In the genomic region with DNA sequence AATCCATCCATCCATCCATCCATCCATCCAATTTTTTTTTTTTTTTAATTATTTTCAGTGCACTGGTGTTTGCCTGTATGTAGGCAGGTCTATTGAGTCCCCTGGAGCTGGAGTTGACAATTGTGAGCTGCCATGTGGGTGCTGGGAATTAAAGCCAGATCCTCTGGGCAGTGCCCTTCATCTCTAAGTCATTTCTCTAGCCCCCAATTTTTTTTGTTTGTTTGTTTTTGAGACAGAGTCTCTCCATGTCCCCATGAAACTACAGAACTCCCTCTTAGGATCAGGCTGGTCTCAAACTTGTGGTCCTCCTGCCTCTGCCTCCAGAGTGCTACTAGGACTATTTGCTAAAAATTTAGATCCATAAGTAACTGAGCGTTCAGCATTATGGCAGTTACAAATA, we compare ENCODE assay signal across 10 mouse cellular contexts. TPM values are rescaled to one million over a fixed set of nuclear protein-coding genes. Genes with fewer than 3 reads are reported as not detected.
DNase-seq lines count a peak whose midpoint lies in the region; ATAC-seq and TF ChIP-seq lines count a peak whose summit lies in the region.
"Had no signal": no experiment of that assay in that cellular context is flagged by ENCODE, and none has a peak within 500 bp of the region (broad histone marks: within the 10 kb centered on the region; RNA-seq: fewer than 3 reads in every experiment).

No protein-coding gene starts in this region.

- TF ChIP-seq POLR2A in olfactory bulb, adult 2 months (IDR thresholded peaks at IDR 0.05; ENCODE audit: insufficient read depth, low read depth, low read length) = no peak

- peak overlapping the region; percentile 50; the same call in 1 of the 2 replicates for H3K4me2 ChIP-seq in forebrain, embryonic 15.5 days (replicated peaks)
- H3K4me2 ChIP-seq in limb, embryonic 13.5 days (replicated peaks) = peak overlapping the region; percentile 66

- DNase-seq in layer of hippocampus, adult 2 months (ENCODE audit: low spot score in 2 of 2) = no peak
- DNase-seq in layer of hippocampus, postnatal 10 days (ENCODE audit: low spot score in 2 of 2) = no peak
- DNase-seq in retina, postnatal 1 day = no peak
- no peak for DNase-seq in spleen, postnatal 14 days (ENCODE audit: low spot score in 2 of 2)

- ATAC-seq in forebrain, embryonic 15.5 days (replicated peaks) = no peak
- no peak for ATAC-seq in limb, embryonic 13.5 days (ENCODE audit: low FRiP score, low read depth)
- no peak for ATAC-seq in erythroid progenitor cell, adult 5-6 weeks (replicated peaks; ENCODE audit: low FRiP score, poor library complexity, severe bottlenecking)

- no peaks in the 10 kb centered on the region for H3K9me3 ChIP-seq in forebrain, embryonic 15.5 days
- H3K9me3 ChIP-seq in limb, embryonic 13.5 days = no peaks in the 10 kb centered on the region

- TF ChIP-seq CTCF in layer of hippocampus, adult 2 months (conservative IDR thresholded peaks at IDR 0.05) = no peak
- TF ChIP-seq CTCF in olfactory bulb, adult 2 months (IDR thresholded peaks at IDR 0.05; ENCODE audit: insufficient read depth, low read depth, low read length) = no peak

- 98% methylated on average over 1 of the region's 1 CpGs for WGBS in forebrain, embryonic 15.5 days
- WGBS in limb, embryonic 13.5 days = 91% methylated on average over 1 of the region's 1 CpGs
- WGBS in olfactory bulb, adult 2 months = 98% methylated on average over 1 of the region's 1 CpGs

- no peaks in the 10 kb centered on the region for H3K27me3 ChIP-seq in forebrain, embryonic 15.5 days
- H3K27me3 ChIP-seq in limb, embryonic 13.5 days = no peaks in the 10 kb centered on the region

- H3K27ac ChIP-seq in layer of hippocampus, adult 2 months = peak overlapping the region; percentile 85
- peak overlapping the region; percentile 82 for H3K27ac ChIP-seq in forebrain, embryonic 15.5 days (replicated peaks)
- no peak overlapping the region for H3K27ac ChIP-seq in limb, embryonic 13.5 days
- peak overlapping the region; percentile 95; the same call in 1 of the 2 replicates for H3K27ac ChIP-seq in olfactory bulb, adult 2 months (ENCODE audit: insufficient read depth, low read depth, low read length)

- peak overlapping the region; percentile 60; the same call in 1 of the 2 replicates for H3K4me3 ChIP-seq in layer of hippocampus, adult 2 months
- no peak overlapping the region; the same call in 1 of the 2 replicates for H3K4me3 ChIP-seq in forebrain, embryonic 15.5 days
- H3K4me3 ChIP-seq in limb, embryonic 13.5 days = peak overlapping the region; percentile 45
- no peak overlapping the region for H3K4me3 ChIP-seq in olfactory bulb, adult 2 months (ENCODE audit: insufficient read depth, low read depth, low read length)

- peak overlapping the region; percentile 49 for H3K9ac ChIP-seq in forebrain, embryonic 15.5 days (replicated peaks)
- peak overlapping the region; percentile 66 for H3K9ac ChIP-seq in limb, embryonic 13.5 days

- H3K36me3 ChIP-seq in forebrain, embryonic 15.5 days = no peaks in the 10 kb centered on the region
- H3K36me3 ChIP-seq in limb, embryonic 13.5 days = no peaks in the 10 kb centered on the region

- peaks cover 21% of the 10 kb centered on the region for H3K4me1 ChIP-seq in forebrain, embryonic 15.5 days
- peaks cover 11% of the 10 kb centered on the region for H3K4me1 ChIP-seq in limb, embryonic 13.5 days
- peaks cover 10% of the 10 kb centered on the region for H3K4me1 ChIP-seq in olfactory bulb, adult 2 months (ENCODE audit: control insufficient read depth, insufficient read depth, low read length)

RNA-seq across cellular contexts. Expression of gene Hnrnph1, which starts 4.9 kb away (rescaled TPM):
- total RNA-seq in layer of hippocampus, adult 2 months (2021) = 100 to 1,000 TPM; 272 to 300 TPM
- total RNA-seq in layer of hippocampus, postnatal 10 days (2021) = 100 to 1,000 TPM; 321 to 338 TPM
- polyA plus RNA-seq in forebrain, embryonic 15.5 days (2015; fragmentation: Nextera tagmentation; extraction: Ambion mirVana) = 664 and 668 TPM in 2 replicates
- polyA plus RNA-seq in limb, embryonic 13.5 days (2015; fragmentation: Nextera tagmentation; extraction: Ambion mirVana) = 572 and 577 TPM in 2 replicates
- polyA plus RNA-seq in olfactory bulb, adult 2 months (2012; ENCODE audit: insufficient read depth, insufficient read length, low replicate concordance, missing spikeins) = 611 and 1,562 TPM in 2 replicates
- total RNA-seq in erythroid progenitor cell, adult 5-6 weeks (2015; ENCODE audit: low replicate concordance) = 456 and 552 TPM in 2 replicates
- 368 and 428 TPM in 2 replicates for total RNA-seq in erythroid progenitor cell, adult 5-6 weeks (2017; ENCODE audit: low replicate concordance)

RNA-seq across cellular contexts. Expression of gene Cby3, which starts 17.6 kb away (rescaled TPM):
- total RNA-seq in layer of hippocampus, adult 2 months (2021) = 1 to 10 TPM in 1 of 2 experiments, not detected in 1; 1.7 TPM
- not detected for total RNA-seq in layer of hippocampus, postnatal 10 days (2021)
- polyA plus RNA-seq in forebrain, embryonic 15.5 days (2015; fragmentation: Nextera tagmentation; extraction: Ambion mirVana) = 1.2 and 1.9 TPM in 2 replicates
- 0.38 and 0.79 TPM in 2 replicates for polyA plus RNA-seq in limb, embryonic 13.5 days (2015; fragmentation: Nextera tagmentation; extraction: Ambion mirVana)
- not detected in 2 replicates for polyA plus RNA-seq in olfactory bulb, adult 2 months (2012; ENCODE audit: insufficient read depth, insufficient read length, low replicate concordance, missing spikeins)
- total RNA-seq in erythroid progenitor cell, adult 5-6 weeks (2015; ENCODE audit: low replicate concordance) = not detected in 2 replicates
- total RNA-seq in erythroid progenitor cell, adult 5-6 weeks (2017; ENCODE audit: low replicate concordance) = not detected in 2 replicates
- polyA plus RNA-seq: erythroblast, embryonic 14.5 days; thymus, postnatal 0 days had no signal

RNA-seq across cellular contexts. Expression of gene Canx, which starts 46.4 kb away (rescaled TPM):
- 100 to 1,000 TPM; 365 to 415 TPM for total RNA-seq in layer of hippocampus, adult 2 months (2021)
- 100 to 1,000 TPM; 413 to 414 TPM for total RNA-seq in layer of hippocampus, postnatal 10 days (2021)
- polyA plus RNA-seq in forebrain, embryonic 15.5 days (2015; fragmentation: Nextera tagmentation; extraction: Ambion mirVana) = 241 and 250 TPM in 2 replicates
- 311 and 331 TPM in 2 replicates for polyA plus RNA-seq in limb, embryonic 13.5 days (2015; fragmentation: Nextera tagmentation; extraction: Ambion mirVana)
- polyA plus RNA-seq in olfactory bulb, adult 2 months (2012; ENCODE audit: insufficient read depth, insufficient read length, low replicate concordance, missing spikeins) = 193 and 359 TPM in 2 replicates
- 160 and 173 TPM in 2 replicates for total RNA-seq in erythroid progenitor cell, adult 5-6 weeks (2015; ENCODE audit: low replicate concordance)
- total RNA-seq in erythroid progenitor cell, adult 5-6 weeks (2017; ENCODE audit: low replicate concordance) = 455 and 477 TPM in 2 replicates

RNA-seq across cellular contexts. Expression of gene Rufy1, which starts 59.0 kb away (rescaled TPM):
- total RNA-seq in layer of hippocampus, adult 2 months (2021) = 10 to 100 TPM; 29.2 to 29.6 TPM
- total RNA-seq in layer of hippocampus, postnatal 10 days (2021) = 10 to 100 TPM; 21.8 to 23.6 TPM
- 29.5 and 30.0 TPM in 2 replicates for polyA plus RNA-seq in forebrain, embryonic 15.5 days (2015; fragmentation: Nextera tagmentation; extraction: Ambion mirVana)
- polyA plus RNA-seq in limb, embryonic 13.5 days (2015; fragmentation: Nextera tagmentation; extraction: Ambion mirVana) = 22.8 and 27.9 TPM in 2 replicates
- polyA plus RNA-seq in olfactory bulb, adult 2 months (2012; ENCODE audit: insufficient read depth, insufficient read length, low replicate concordance, missing spikeins) = not detected in 2 replicates
- 13.4 and 13.7 TPM in 2 replicates for total RNA-seq in erythroid progenitor cell, adult 5-6 weeks (2015; ENCODE audit: low replicate concordance)
- 8.6 and 10.3 TPM in 2 replicates for total RNA-seq in erythroid progenitor cell, adult 5-6 weeks (2017; ENCODE audit: low replicate concordance)

Comparison
In these comparisons a context has a peak if more than half of its experiments do, and no peak if none do; other contexts are left out.
1. H3K4me3 ChIP-seq: peak in layer of hippocampus, adult 2 months (single experiment) and limb, embryonic 13.5 days (single experiment); none in forebrain, embryonic 15.5 days (single experiment) and olfactory bulb, adult 2 months (single experiment).